Mouse (Mus musculus) lung, embryonic 14.5 days (tissue): Measurements from ENCODE around the gene Rapgef5. TPM values are rescaled to one million over a fixed set of nuclear protein-coding genes. Genes with fewer than 3 reads are reported as not detected.
"Not testable (repeated sequence)": the region's sequence is repeated elsewhere in the genome, so short reads cannot be mapped to it uniquely, and the experiment has no call there.

ENCODE experiments used
- ATAC-seq: fragments of 200-750 bp; cut with Nextera tagmentation; 2 replicates; pipeline ENCODE4 v1.8.0; 2017; ENCODE audit warnings: mild to moderate bottlenecking, moderate TSS enrichment, moderate library complexity; ENCODE audit not compliant: insufficient read depth
- DNase-seq: peaks from one replicate; pipeline ENCODE4 v3.0.0-alpha.2; 2015
- H3K27ac ChIP-seq: fragments of 300-500 bp; sonication (generic); 2 replicates; pipeline ENCODE4 v1.5.1; 2014; ENCODE audit warnings: low read depth, mild to moderate bottlenecking, moderate library complexity
- H3K27me3 ChIP-seq: fragments of 300-500 bp; sonication (generic); 2 replicates; pipeline ENCODE4 v1.6.1; 2014; ENCODE audit warnings: low read length, control low read depth; ENCODE audit not compliant: insufficient read depth
- H3K36me3 ChIP-seq: fragments of 300-500 bp; sonication (generic); 2 replicates; pipeline ENCODE4 v1.6.1; 2014; ENCODE audit warnings: control low read depth; ENCODE audit not compliant: insufficient read depth
- H3K4me1 ChIP-seq: fragments of 300-500 bp; sonication (generic); 2 replicates; pipeline ENCODE4 v1.6.1; 2014; ENCODE audit warnings: antibody characterized with exemption, control low read depth; ENCODE audit not compliant: insufficient read depth
- H3K4me2 ChIP-seq: fragments of 300-500 bp; sonication (generic); 2 replicates; pipeline ENCODE4 v1.6.1; 2014; ENCODE audit warnings: mild to moderate bottlenecking
- H3K4me3 ChIP-seq: fragments of 300-500 bp; sonication (generic); 2 replicates; pipeline ENCODE4 v1.5.1; 2014; ENCODE audit warnings: low read depth, low read length
- H3K9ac ChIP-seq: fragments of 300-500 bp; sonication (generic); 2 replicates; pipeline ENCODE4 v1.6.1; 2014
- H3K9me3 ChIP-seq: fragments of 300-500 bp; sonication (generic); 2 replicates; pipeline ENCODE4 v1.6.1; 2016; ENCODE audit warnings: low read depth, low read length, control low read depth
- CTCF ChIP-seq: IDR thresholded peaks from 2 replicates; pipeline ENCODE4 v1.5.1; 2016; ENCODE audit warnings: antibody characterized with exemption, low read depth
- WGBS: fragments of 180-500 bp; shearing (Covaris S2); extraction: QIAGEN DNeasy Blood & Tissue Kit; methylation state at CpG from one replicate; pipeline ENCODE4 v1.1.7; 2014; 5-methylcytosine and 5-hydroxymethylcytosine counted together
- polyA plus RNA-seq: library from polyadenylated mRNA; unstranded; fragments of >200 nt; fragmentation: Nextera tagmentation; extraction: Ambion mirVana; gene quantifications from 2 replicates; pipeline ENCODE4 v1.2.1, GENCODE M21; 2014

Gene Rapgef5
- polyA plus RNA-seq, 1 experiment from 2014 or later = 22.9 TPM

GRCm38 (mm10) chr12:117783426-117783825, 267.1 kb downstream of the Rapgef5 start:
- H3K4me1 ChIP-seq = 0 out of 2 replicates have a peak, but pooled peaks cover under 1% of the 10 kb centered on the region
- DNase-seq (no peak), ATAC-seq (no peak)
- TF ChIP-seq CTCF = no peak
- no peaks in the 10 kb centered on the region for H3K36me3 ChIP-seq
- WGBS = 40% methylated on average over 1 of the region's 1 CpGs
- H3K27me3 ChIP-seq = no peaks in the 10 kb centered on the region
- H3K4me2 ChIP-seq = no peak overlapping the region
- no peaks in the 10 kb centered on the region for H3K9me3 ChIP-seq
- H3K4me3 ChIP-seq = no peak overlapping the region
- no peak overlapping the region for H3K27ac ChIP-seq
- no peak overlapping the region for H3K9ac ChIP-seq

- Histone ChIP-seq H3K36me3 (no peaks in the 10 kb centered on the region), H3K4me3 (no peak overlapping the region)
Measured at GRCm38 (mm10) chr12:117786621-117787020, 270.3 kb downstream of the Rapgef5 start.

GRCm38 (mm10) chr12:117788513-117789011, 272.3 kb downstream of the Rapgef5 start:
- Histone ChIP-seq H3K27ac (no peak overlapping the region), H3K9me3 (no peaks in the 10 kb centered on the region), H3K4me1 (0 out of 2 replicates have a peak, but pooled peaks cover 4% of the 10 kb centered on the region), H3K36me3 (no peaks in the 10 kb centered on the region), H3K27me3 (no peaks in the 10 kb centered on the region), H3K9ac (peak overlapping the region; percentile 36; the same call in 1 of the 2 replicates), H3K4me3 (peak overlapping the region; percentile 15; the same call in 1 of the 2 replicates), H3K4me2 (peak overlapping the region; percentile 60)
- WGBS = 18% methylated on average over 24 of the region's 24 CpGs
- peak; percentile 15 for DNase-seq
- ATAC-seq = peak; percentile 52; the same call in 1 of the 2 replicates
- no peak for TF ChIP-seq CTCF

More at GRCm38 (mm10) chr12:117786621-117787020, 270.3 kb downstream of the Rapgef5 start:
- H3K9me3 ChIP-seq = no peaks in the 10 kb centered on the region
- WGBS = 42% methylated on average over 6 of the region's 6 CpGs
- H3K27ac ChIP-seq = no peak overlapping the region
- DNase-seq (no peak), ATAC-seq (no peak)
- H3K27me3 ChIP-seq = no peaks in the 10 kb centered on the region
- 0 out of 2 replicates have a peak, but pooled peaks cover 4% of the 10 kb centered on the region for H3K4me1 ChIP-seq
- no peak overlapping the region for H3K9ac ChIP-seq
- no peak for TF ChIP-seq CTCF
- H3K4me2 ChIP-seq = no peak overlapping the region

GRCm38 (mm10) chr12:117789017-117789416, 272.7 kb downstream of the Rapgef5 start:
- TF ChIP-seq CTCF = no peak
- DNase-seq (no peak), ATAC-seq (no peak)
- Histone ChIP-seq H3K9ac (no peak overlapping the region), H3K27me3 (no peaks in the 10 kb centered on the region), H3K4me1 (0 out of 2 replicates have a peak, but pooled peaks cover 4% of the 10 kb centered on the region), H3K4me2 (no peak overlapping the region), H3K27ac (no peak overlapping the region), H3K9me3 (no peaks in the 10 kb centered on the region), H3K4me3 (no peak overlapping the region), H3K36me3 (no peaks in the 10 kb centered on the region)
- WGBS = 40% methylated on average over 7 of the region's 7 CpGs

- no peak for DNase-seq
- TF ChIP-seq CTCF = no peak
- 78% methylated on average over 4 of the region's 4 CpGs for WGBS
- no peaks in the 10 kb centered on the region for H3K27me3 ChIP-seq
- no peak for ATAC-seq
- H3K4me2 ChIP-seq = no peak overlapping the region
- no peaks in the 10 kb centered on the region for H3K4me1 ChIP-seq
- no peaks in the 10 kb centered on the region for H3K9me3 ChIP-seq
- no peaks in the 10 kb centered on the region for H3K36me3 ChIP-seq
- H3K4me3 ChIP-seq = no peak overlapping the region
- no peak overlapping the region for H3K27ac ChIP-seq
- no peak overlapping the region for H3K9ac ChIP-seq
Measured at GRCm38 (mm10) chr12:117795303-117795702, 279.0 kb downstream of the Rapgef5 start.

GRCm38 (mm10) chr12:117803989-117804388, 287.7 kb downstream of the Rapgef5 start, which contains the start of gene Cdca7l:
Gene Cdca7l (plus strand): TSS chr12:117804289.
- WGBS = no CpG with 5 or more reads among the region's 6 CpGs
- not testable (repeated sequence) for H3K27ac ChIP-seq, H3K4me1 ChIP-seq, H3K27me3 ChIP-seq, H3K36me3 ChIP-seq, H3K9ac ChIP-seq, H3K4me2 ChIP-seq, H3K4me3 ChIP-seq, DNase-seq, H3K9me3 ChIP-seq, ATAC-seq

GRCm38 (mm10) chr12:117805576-117805975, 289.3 kb downstream of the Rapgef5 start:
- Histone ChIP-seq H3K27me3 (no peaks in the 10 kb centered on the region), H3K9me3 (no peaks in the 10 kb centered on the region), H3K4me2 (no peak overlapping the region), H3K4me1 (no peaks in the 10 kb centered on the region; the same call in 1 of the 2 replicates), H3K9ac (no peak overlapping the region), H3K36me3 (no peaks in the 10 kb centered on the region), H3K27ac (no peak overlapping the region), H3K4me3 (no peak overlapping the region)
- 78% methylated on average over 4 of the region's 4 CpGs for WGBS
- no peak for ATAC-seq
- TF ChIP-seq CTCF = no peak
- DNase-seq = no peak
